In genomic region chr4:126148161-126148961, GRCm38 (mm10) we compare ENCODE assay signal across 8 mouse cellular contexts. TPM values are rescaled to one million over a fixed set of nuclear protein-coding genes. Genes with fewer than 3 reads are reported as not detected.
DNase-seq lines count a peak whose midpoint lies in the region; ATAC-seq and TF ChIP-seq lines count a peak whose summit lies in the region.

No protein-coding gene starts in this region.

- H3K4me2 ChIP-seq in hindbrain, embryonic 13.5 days: peak overlapping the region; percentile 69
- H3K4me2 ChIP-seq in midbrain, postnatal 0 days (ENCODE audit: low read depth, low read length, poor library complexity, severe bottlenecking): peak overlapping the region; percentile 66

- 0 out of 2 replicates have a peak, but pooled peaks have one; percentile 53 for TF ChIP-seq POLR2A in liver, adult 2 months (IDR thresholded peaks at IDR 0.05; ENCODE audit: extremely low read depth, insufficient read depth, low read length)

- TF ChIP-seq CTCF in liver, adult 2 months (IDR thresholded peaks at IDR 0.05; ENCODE audit: low read depth, low read length): peak; percentile 17; the same call in 1 of the 2 replicates
- TF ChIP-seq CTCF in midbrain, postnatal 0 days (IDR thresholded peaks at IDR 0.05): no peak

- H3K27ac ChIP-seq in hindbrain, embryonic 13.5 days: peak overlapping the region; percentile 23
- H3K27ac ChIP-seq in liver, adult 2 months (replicated peaks; ENCODE audit: insufficient read depth, low read depth, low read length): peak overlapping the region; percentile 74
- no peak overlapping the region for H3K27ac ChIP-seq in midbrain, postnatal 0 days (ENCODE audit: low read depth, low read length)

- H3K9ac ChIP-seq in hindbrain, embryonic 13.5 days: peak overlapping the region; percentile 70
- H3K9ac ChIP-seq in liver, adult 2 months (ENCODE audit: low read depth, low read length): peak overlapping the region; percentile 89
- H3K9ac ChIP-seq in midbrain, postnatal 0 days (replicated peaks; ENCODE audit: low read length, poor library complexity, severe bottlenecking): peak overlapping the region; percentile 33; the same call in 1 of the 2 replicates

- peaks cover 22% of the 10 kb centered on the region for H3K4me1 ChIP-seq in hindbrain, embryonic 13.5 days (replicated peaks)
- H3K4me1 ChIP-seq in liver, adult 2 months (ENCODE audit: control insufficient read depth, insufficient read depth, low read length): peaks cover 6% of the 10 kb centered on the region; the same call in 1 of the 2 replicates
- H3K4me1 ChIP-seq in midbrain, postnatal 0 days (ENCODE audit: insufficient read depth, low read length): peaks cover 4% of the 10 kb centered on the region; the same call in 1 of the 2 replicates

- peaks cover 58% of the 10 kb centered on the region for H3K27me3 ChIP-seq in hindbrain, embryonic 13.5 days
- no peaks in the 10 kb centered on the region for H3K27me3 ChIP-seq in liver, adult 2 months (ENCODE audit: control insufficient read depth, insufficient read depth, low read length)
- H3K27me3 ChIP-seq in midbrain, postnatal 0 days (ENCODE audit: insufficient read depth, low read length): peaks cover 29% of the 10 kb centered on the region

- WGBS in hindbrain, embryonic 13.5 days: under 1% methylated on average over 60 of the region's 67 CpGs
- WGBS in liver, adult 2 months: 5% methylated on average over 63 of the region's 67 CpGs
- under 1% methylated on average over 51 of the region's 67 CpGs for WGBS in midbrain, postnatal 0 days

- H3K36me3 ChIP-seq in hindbrain, embryonic 13.5 days: no peaks in the 10 kb centered on the region
- no peaks in the 10 kb centered on the region for H3K36me3 ChIP-seq in liver, adult 2 months (ENCODE audit: control insufficient read depth, insufficient read depth, low read length)
- H3K36me3 ChIP-seq in midbrain, postnatal 0 days (ENCODE audit: insufficient read depth, low read length): no peaks in the 10 kb centered on the region

- peak; percentile 26 for ATAC-seq in hindbrain, embryonic 13.5 days (ENCODE audit: low FRiP score)
- ATAC-seq in midbrain, postnatal 0 days (ENCODE audit: low FRiP score): no peak

- H3K9me3 ChIP-seq in hindbrain, embryonic 13.5 days: no peaks in the 10 kb centered on the region
- no peaks in the 10 kb centered on the region for H3K9me3 ChIP-seq in midbrain, postnatal 0 days (ENCODE audit: low read length)

- peak; percentile 56 for DNase-seq in 416B (ENCODE audit: low read depth)
- DNase-seq in adrenal gland, adult 8-10 months: peak; percentile 50
- peak; percentile 36 for DNase-seq in forelimb bud, embryonic 11.5 days (ENCODE audit: low read depth, low spot score)
- DNase-seq in liver, adult 2 months (ENCODE audit: extremely low read depth, low read depth, low spot score): no peak
- no peak for DNase-seq in midbrain, postnatal 0 days (ENCODE audit: low spot score)
- peak; percentile 62 to 69 for DNase-seq in thymus, postnatal 10 days (ENCODE audit: low spot score in 2 of 2)
- DNase-seq in right cerebral cortex, postnatal 10 days (ENCODE audit: low spot score in 2 of 2): no peak

- H3K4me3 ChIP-seq in hindbrain, embryonic 13.5 days: peak overlapping the region; percentile 45
- peak overlapping the region; percentile 83 for H3K4me3 ChIP-seq in liver, adult 2 months (ENCODE audit: insufficient read depth, low read depth, low read length)
- peak overlapping the region; percentile 37 for H3K4me3 ChIP-seq in midbrain, postnatal 0 days (ENCODE audit: low read depth, low read length)

- no peaks in the 10 kb centered on the region for H3K79me2 ChIP-seq in liver, adult 2 months (ENCODE audit: control insufficient read depth, insufficient read depth, low read length)

RNA-seq across cellular contexts. Expression of gene Eva1b, which starts 0.8 kb away (rescaled TPM):
- total RNA-seq in adrenal gland, adult 8-10 months (2022): 10 to 100 TPM; 21.1 to 32.2 (median 27.0) TPM
- polyA plus RNA-seq in hindbrain, embryonic 13.5 days (2015; fragmentation: Nextera tagmentation; extraction: Ambion mirVana): 15.0 and 15.5 TPM in 2 replicates
- total RNA-seq in liver, adult 2 months (2014; rRNA removed): 8.0 and 9.5 TPM in 2 replicates
- 15.8 and 18.1 TPM in 2 replicates for polyA plus RNA-seq in liver, adult 2 months (2012; rRNA removed)
- total RNA-seq in midbrain, postnatal 0 days (2014; rRNA removed): 8.5 and 12.3 TPM in 2 replicates
- polyA plus RNA-seq in midbrain, postnatal 0 days (2015; fragmentation: Nextera tagmentation; extraction: Ambion mirVana): 9.1 and 10.6 TPM in 2 replicates

RNA-seq across cellular contexts. Expression of gene Sh3d21, which starts 14.9 kb away (rescaled TPM):
- total RNA-seq in adrenal gland, adult 8-10 months (2022): 1 to 10 TPM; 2.7 to 5.0 (median 4.3) TPM
- polyA plus RNA-seq in hindbrain, embryonic 13.5 days (2015; fragmentation: Nextera tagmentation; extraction: Ambion mirVana): 1.3 and 1.4 TPM in 2 replicates
- 0.54 and 0.65 TPM in 2 replicates for total RNA-seq in liver, adult 2 months (2014; rRNA removed)
- 0.26 and 0.55 TPM in 2 replicates for polyA plus RNA-seq in liver, adult 2 months (2012; rRNA removed)
- total RNA-seq in midbrain, postnatal 0 days (2014; rRNA removed): 0.19 and 2.7 TPM in 2 replicates
- polyA plus RNA-seq in midbrain, postnatal 0 days (2015; fragmentation: Nextera tagmentation; extraction: Ambion mirVana): 2.6 and 2.9 TPM in 2 replicates

RNA-seq across cellular contexts. Expression of gene Stk40, which starts 44.6 kb away (rescaled TPM):
- 10 to 100 TPM; 33.9 to 38.7 (median 37.6) TPM for total RNA-seq in adrenal gland, adult 8-10 months (2022)
- polyA plus RNA-seq in hindbrain, embryonic 13.5 days (2015; fragmentation: Nextera tagmentation; extraction: Ambion mirVana): 35.1 and 35.5 TPM in 2 replicates
- total RNA-seq in liver, adult 2 months (2014; rRNA removed): 6.5 and 10.8 TPM in 2 replicates
- polyA plus RNA-seq in liver, adult 2 months (2012; rRNA removed): 22.5 and 22.9 TPM in 2 replicates
- 18.0 and 21.2 TPM in 2 replicates for total RNA-seq in midbrain, postnatal 0 days (2014; rRNA removed)
- polyA plus RNA-seq in midbrain, postnatal 0 days (2015; fragmentation: Nextera tagmentation; extraction: Ambion mirVana): 16.9 and 17.4 TPM in 2 replicates

RNA-seq across cellular contexts. Expression of gene Lsm10, which starts 51.9 kb away (rescaled TPM):
- 10 to 100 TPM; 22.3 to 33.2 (median 30.7) TPM for total RNA-seq in adrenal gland, adult 8-10 months (2022)
- 47.5 and 47.9 TPM in 2 replicates for polyA plus RNA-seq in hindbrain, embryonic 13.5 days (2015; fragmentation: Nextera tagmentation; extraction: Ambion mirVana)
- 20.0 and 30.0 TPM in 2 replicates for total RNA-seq in liver, adult 2 months (2014; rRNA removed)
- polyA plus RNA-seq in liver, adult 2 months (2012; rRNA removed): 28.4 TPM in 2 replicates
- total RNA-seq in midbrain, postnatal 0 days (2014; rRNA removed): 27.0 and 28.6 TPM in 2 replicates
- polyA plus RNA-seq in midbrain, postnatal 0 days (2015; fragmentation: Nextera tagmentation; extraction: Ambion mirVana): 47.7 and 49.3 TPM in 2 replicates

RNA-seq across cellular contexts. Expression of gene Thrap3, which starts 54.2 kb away (rescaled TPM):
- total RNA-seq in adrenal gland, adult 8-10 months (2022): 100 to 1,000 TPM; 203 to 250 (median 221) TPM
- polyA plus RNA-seq in hindbrain, embryonic 13.5 days (2015; fragmentation: Nextera tagmentation; extraction: Ambion mirVana): 163 and 166 TPM in 2 replicates
- 74.3 and 78.6 TPM in 2 replicates for total RNA-seq in liver, adult 2 months (2014; rRNA removed)
- 25.6 and 29.1 TPM in 2 replicates for polyA plus RNA-seq in liver, adult 2 months (2012; rRNA removed)
- 119 and 162 TPM in 2 replicates for total RNA-seq in midbrain, postnatal 0 days (2014; rRNA removed)
- 81.6 and 94.8 TPM in 2 replicates for polyA plus RNA-seq in midbrain, postnatal 0 days (2015; fragmentation: Nextera tagmentation; extraction: Ambion mirVana)

Comparison
In these comparisons a context has a peak if more than half of its experiments do, and no peak if none do; other contexts are left out.
1. DNase-seq: peak in 416B (single experiment), adrenal gland, adult 8-10 months (single experiment), forelimb bud, embryonic 11.5 days (single experiment) and thymus, postnatal 10 days (2 of 2); none in liver, adult 2 months (single experiment), midbrain, postnatal 0 days (single experiment) and right cerebral cortex, postnatal 10 days (0 of 2).
2. H3K9ac ChIP-seq: peak in every context shown above with its lines; median percentile 89 in liver, adult 2 months; 70 in hindbrain, embryonic 13.5 days; 33 in midbrain, postnatal 0 days.
3. Peak in every context shown above with its lines, with median percentiles within 50 percentile points of each other: H3K4me3 ChIP-seq.